Mouse (Mus musculus) stomach, postnatal 0 days (tissue): ENCODE measurements around the gene Rftn2.
A peak's percentile ranks its signal among the peaks of the same experiment; 100 is the strongest.

ENCODE experiments used
- CTCF ChIP-seq: IDR thresholded peaks from 2 replicates; pipeline ENCODE4 v1.5.1; 2016; ENCODE audit warnings: antibody characterized with exemption, low read depth, mild to moderate bottlenecking, moderate library complexity
- EP300 ChIP-seq: optimal IDR thresholded peaks from 2 replicates; pipeline ENCODE3; 2016; ENCODE audit warnings: antibody characterized with exemption

DNA sequence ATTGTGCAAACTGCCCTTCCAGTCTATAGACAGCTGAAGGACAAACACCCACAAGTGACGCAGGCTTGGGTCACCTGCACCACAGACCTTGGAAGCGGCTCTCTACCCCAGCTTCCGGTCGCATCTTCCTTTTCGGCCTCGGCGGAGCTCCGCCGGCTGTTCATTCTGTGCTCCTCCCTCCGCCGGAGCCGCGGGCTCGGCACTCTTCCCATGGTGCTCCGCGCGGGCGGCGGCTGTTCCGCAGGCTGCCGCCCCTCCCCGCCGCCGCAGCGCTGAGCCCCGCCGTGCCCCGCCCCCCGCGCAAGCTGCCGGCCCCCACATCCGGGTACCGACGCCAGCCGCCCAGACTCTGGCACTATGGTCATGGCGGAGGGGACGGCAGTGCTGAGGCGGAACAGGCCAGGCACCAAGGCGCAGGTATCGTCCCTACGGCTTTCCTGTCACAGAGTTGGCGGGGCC, 95.6 kb downstream of the Rftn2 start, which contains the start of gene Mob4:
- no peak for TF ChIP-seq CTCF
- peak; percentile 28 for TF ChIP-seq EP300
